Mouse (Mus musculus) gastrocnemius, adult 2 months (tissue): Measurements from ENCODE around the gene Agbl2. TPM values are rescaled to one million over a fixed set of nuclear protein-coding genes. Genes with fewer than 3 reads are reported as not detected.
"Not testable (repeated sequence)": the region's sequence is repeated elsewhere in the genome, so short reads cannot be mapped to it uniquely, and the experiment has no call there.

ENCODE experiments used
- DNase-seq: peaks from one replicate; pipeline ENCODE4 v3.0.0; 2022
- H3K27ac ChIP-seq: fragments of 200-600 bp; 2 replicates; pipeline ENCODE4 v1.8.1; 2022; ENCODE audit warnings: mild to moderate bottlenecking
- H3K4me3 ChIP-seq: fragments of 200-600 bp; 2 replicates; pipeline ENCODE4 v1.8.1; 2022; ENCODE audit warnings: mild to moderate bottlenecking, moderate library complexity
- CTCF ChIP-seq: fragments of 200-600 bp; IDR thresholded peaks from 2 replicates; pipeline ENCODE4 v1.8.1; 2022; ENCODE audit warnings: antibody characterized with exemption, mild to moderate bottlenecking, moderate library complexity
- intact Hi-C: fragments of 180-260 bp; cut with DNase I; formaldehyde crosslinking; loops from one replicate; pipeline ENCODE4 v1.15.1; 2025
- total RNA-seq, 2 experiments: library from RNA; stranded (reverse); gene quantifications; 2 replicates each; pipeline ENCODE4 v1.2.3; 2021

Gene Agbl2
- total RNA-seq, 2 experiments from 2014 or later, result 0.18 to 0.20 TPM

GRCm38 (mm10) chr2:90754188-90754587 is 28.3 kb upstream of the Agbl2 start:
- Histone ChIP-seq H3K27ac (no peak overlapping the region), H3K4me3 (no peak overlapping the region)
- DNase-seq, result no peak
- intact Hi-C loops, result no loop called here
- TF ChIP-seq CTCF, result no peak

DNA sequence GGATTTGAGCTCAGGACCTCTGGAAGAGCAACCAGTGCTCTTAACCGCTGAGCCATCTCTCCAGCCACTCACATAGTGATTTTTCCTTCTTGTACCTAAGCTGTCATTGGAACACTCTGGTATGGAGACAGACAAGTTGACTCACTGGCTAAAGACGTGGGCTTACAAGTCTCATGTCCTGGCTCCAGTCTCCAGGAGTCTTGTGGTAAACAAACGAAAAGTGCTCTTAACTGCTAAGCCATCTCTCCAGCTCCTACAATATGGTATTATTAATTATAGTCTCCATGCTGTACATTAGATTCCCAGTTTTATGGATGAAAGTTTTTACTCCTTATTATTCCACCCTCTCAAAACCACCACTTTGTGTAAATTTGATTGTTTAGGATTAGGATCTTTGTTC is 17.4 kb upstream of the Agbl2 start:
- no peak for DNase-seq
- intact Hi-C loops, result no loop called here
- no peak overlapping the region for H3K27ac ChIP-seq
- H3K4me3 ChIP-seq, result no peak overlapping the region
- no peak for TF ChIP-seq CTCF

- no peak for TF ChIP-seq CTCF
- intact Hi-C loops, result no loop called here
- Histone ChIP-seq H3K27ac (no peak overlapping the region), H3K4me3 (no peak overlapping the region)
- DNase-seq, result no peak
Measured at GRCm38 (mm10) chr2:90781323-90781722, 1.2 kb upstream of the Agbl2 start.

GRCm38 (mm10) chr2:90781938-90782337 is 589 bp upstream of the Agbl2 start:
- Histone ChIP-seq H3K4me3 (peak overlapping the region; percentile 80), H3K27ac (no peak overlapping the region)
- DNase-seq, result no peak
- intact Hi-C loops, result no loop called here
- TF ChIP-seq CTCF, result no peak

GRCm38 (mm10) chr2:90782901-90783486 is 467 bp downstream of the Agbl2 start:
- intact Hi-C loops, result no loop called here
- peak; percentile 40 for DNase-seq
- H3K4me3 ChIP-seq, result peak overlapping the region; percentile 80
- TF ChIP-seq CTCF, result no peak
- H3K27ac ChIP-seq, result peak overlapping the region; percentile 58; the same call in 1 of the 2 replicates

DNA sequence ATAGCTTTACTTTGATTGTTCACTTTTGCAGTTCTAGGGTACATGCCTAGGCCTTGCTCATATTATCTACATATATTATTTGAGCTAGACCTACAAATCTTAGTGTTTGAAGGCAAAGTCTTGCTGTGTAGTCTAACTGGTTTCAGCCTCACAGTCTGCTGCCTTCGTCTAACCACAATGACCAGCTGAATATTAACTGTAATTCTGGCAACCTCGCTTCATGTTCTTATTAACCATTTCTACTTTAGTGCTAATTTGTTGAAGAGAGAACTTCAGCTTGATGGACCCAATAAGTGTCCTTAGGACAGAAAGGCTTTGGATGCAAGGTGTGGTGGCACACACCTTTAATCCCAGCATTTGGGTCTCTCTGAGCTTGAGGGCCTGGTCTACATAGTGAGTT is 5.6 kb downstream of the Agbl2 start:
- H3K27ac ChIP-seq, result no peak overlapping the region
- TF ChIP-seq CTCF, result no peak
- H3K4me3 ChIP-seq, result no peak overlapping the region
- DNase-seq, result no peak
- intact Hi-C loops, result no loop called here

GRCm38 (mm10) chr2:90808241-90809126 is 26.0 kb downstream of the Agbl2 start:
- intact Hi-C loops, result no loop called here
- H3K27ac ChIP-seq, result no peak overlapping the region
- H3K4me3 ChIP-seq, result no peak overlapping the region
- no peak for TF ChIP-seq CTCF
- DNase-seq, result no peak

GRCm38 (mm10) chr2:90810751-90811150 is 28.2 kb downstream of the Agbl2 start:
- H3K27ac ChIP-seq, result no peak overlapping the region
- DNase-seq, result no peak
- intact Hi-C loops, result no loop called here
- no peak overlapping the region for H3K4me3 ChIP-seq
- TF ChIP-seq CTCF, result no peak

- intact Hi-C loops, result no loop called here
Measured at GRCm38 (mm10) chr2:90815266-90815665, 32.7 kb downstream of the Agbl2 start.

DNA sequence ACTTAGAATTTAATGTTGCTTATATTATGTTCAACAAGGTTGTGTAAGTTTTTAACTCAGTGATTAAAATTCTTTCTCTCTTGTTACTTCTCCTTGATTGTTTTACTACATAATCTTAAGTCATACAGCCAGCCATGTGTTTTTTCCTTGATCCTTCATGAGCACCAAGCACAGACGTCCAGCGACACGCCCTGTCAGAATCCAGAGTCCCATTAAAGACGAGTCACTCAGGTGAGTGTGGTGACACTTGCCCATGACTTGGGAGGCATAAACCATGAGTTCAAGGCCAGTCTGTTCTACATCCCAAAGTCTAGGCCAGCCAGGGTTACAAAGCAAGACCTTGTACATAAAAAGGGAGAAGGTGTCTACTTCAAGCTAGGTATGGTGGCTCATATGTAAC is 33.6 kb downstream of the Agbl2 start:
- intact Hi-C loops, result no loop called here
- no peak for TF ChIP-seq CTCF
- DNase-seq, result no peak
- H3K27ac ChIP-seq, result no peak overlapping the region
- H3K4me3 ChIP-seq, result no peak overlapping the region

More at GRCm38 (mm10) chr2:90815266-90815665, 32.7 kb downstream of the Agbl2 start:
- no peak overlapping the region for H3K4me3 ChIP-seq
- H3K27ac ChIP-seq, result no peak overlapping the region
- no peak for DNase-seq
- no peak for TF ChIP-seq CTCF

GRCm38 (mm10) chr2:90818710-90819109 is 36.2 kb downstream of the Agbl2 start:
- DNase-seq, result no peak
- TF ChIP-seq CTCF, result no peak
- intact Hi-C loops, result no loop called here
- H3K27ac ChIP-seq, result no peak overlapping the region
- no peak overlapping the region for H3K4me3 ChIP-seq

- H3K27ac ChIP-seq, result no peak overlapping the region
- TF ChIP-seq CTCF, result no peak
- intact Hi-C loops, result no loop called here
- DNase-seq, result no peak
- H3K4me3 ChIP-seq, result no peak overlapping the region
Measured at GRCm38 (mm10) chr2:90820894-90821293, 38.4 kb downstream of the Agbl2 start.

- Histone ChIP-seq H3K27ac (no peak overlapping the region), H3K4me3 (no peak overlapping the region)
- intact Hi-C loops, result no loop called here
- no peak for DNase-seq
- TF ChIP-seq CTCF, result no peak
Measured at GRCm38 (mm10) chr2:90822978-90823377, 40.5 kb downstream of the Agbl2 start.

- no peak for DNase-seq
- no peak overlapping the region for H3K4me3 ChIP-seq
- intact Hi-C loops, result no loop called here
- H3K27ac ChIP-seq, result no peak overlapping the region
- no peak for TF ChIP-seq CTCF
Measured at GRCm38 (mm10) chr2:90823781-90824180, 41.3 kb downstream of the Agbl2 start.

DNA sequence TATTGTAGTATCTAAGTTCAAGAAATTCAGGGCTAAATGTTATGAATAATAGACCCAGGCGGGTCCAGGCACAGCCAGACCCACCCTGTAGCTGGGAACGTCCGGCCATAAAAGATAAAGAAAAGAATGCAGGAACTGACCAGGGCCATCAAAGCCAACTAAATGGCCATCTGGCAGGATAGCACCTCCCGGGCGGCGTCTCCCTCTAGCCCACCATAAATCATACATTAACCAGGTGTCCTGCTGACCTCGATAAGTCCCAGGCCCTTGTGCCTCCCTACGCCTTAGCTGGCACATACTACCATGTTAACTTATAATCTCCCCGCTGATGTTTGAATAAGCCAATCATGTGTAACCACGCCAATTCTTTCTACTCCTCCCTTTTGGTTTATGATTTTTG is 42.0 kb downstream of the Agbl2 start:
- H3K27ac ChIP-seq, intact Hi-C loops, H3K4me3 ChIP-seq, DNase-seq: not testable (repeated sequence)
